Mouse (Mus musculus): Measurements from ENCODE around the gene Gm20683.

Gm20683 gene

DNA sequence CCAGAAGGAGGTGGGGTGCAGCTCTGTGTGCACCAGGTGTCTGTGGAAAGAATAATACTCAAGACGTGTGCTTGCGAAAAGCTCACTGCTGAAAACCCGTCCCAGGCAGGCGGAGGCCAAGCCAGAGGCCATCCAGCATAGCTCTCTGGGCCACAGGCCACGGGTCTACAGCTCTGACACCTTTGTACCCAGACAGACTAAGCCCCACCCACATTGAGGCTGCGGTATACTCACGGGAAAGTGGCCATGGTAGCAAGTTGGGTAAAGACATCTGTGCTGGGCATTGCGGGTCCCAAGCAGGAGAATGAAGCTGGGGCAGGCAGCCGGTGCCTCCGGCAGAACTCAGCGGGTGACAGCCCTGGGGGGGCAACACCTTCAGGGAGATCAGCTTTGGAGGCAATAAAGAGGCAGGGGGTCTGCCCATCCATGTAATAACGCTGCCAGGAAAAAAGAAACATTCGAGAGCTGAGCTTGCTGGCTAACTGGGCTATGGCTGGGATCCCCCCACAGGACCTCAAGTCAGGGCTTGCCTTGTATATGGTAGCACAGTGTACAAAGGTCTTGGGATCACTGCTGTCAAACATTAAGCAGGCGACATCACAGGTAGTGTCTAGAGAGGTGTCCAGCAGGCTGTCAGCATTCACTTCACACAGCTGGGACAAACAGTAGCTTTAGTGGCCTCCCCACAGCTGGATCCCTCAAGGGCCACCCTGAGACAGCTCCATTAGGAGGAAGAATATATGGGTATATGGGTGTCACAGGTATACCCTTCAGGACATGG is 1.9 kb downstream of the Gm20683 start:
- no peak for DNase-seq

DNA sequence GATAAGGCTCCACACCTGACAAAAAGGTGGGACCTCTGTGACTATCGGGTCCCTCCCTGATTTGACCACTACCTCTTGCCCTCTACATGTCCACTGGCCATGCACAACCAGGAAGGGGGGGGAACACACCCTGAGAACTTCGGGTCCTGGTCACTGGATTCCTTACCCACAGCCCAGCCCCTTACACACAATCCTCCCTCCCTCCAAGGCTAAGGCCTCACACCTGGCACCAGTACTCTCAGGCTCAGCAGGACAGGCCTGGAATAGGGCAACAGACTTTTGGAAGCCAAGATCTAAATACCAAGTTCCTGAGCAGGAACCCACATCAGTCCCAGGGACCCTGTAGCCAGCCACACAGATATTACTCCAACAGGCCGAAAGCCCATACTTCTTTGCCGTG is 2.7 kb downstream of the Gm20683 start:
- no peak for DNase-seq

DNA sequence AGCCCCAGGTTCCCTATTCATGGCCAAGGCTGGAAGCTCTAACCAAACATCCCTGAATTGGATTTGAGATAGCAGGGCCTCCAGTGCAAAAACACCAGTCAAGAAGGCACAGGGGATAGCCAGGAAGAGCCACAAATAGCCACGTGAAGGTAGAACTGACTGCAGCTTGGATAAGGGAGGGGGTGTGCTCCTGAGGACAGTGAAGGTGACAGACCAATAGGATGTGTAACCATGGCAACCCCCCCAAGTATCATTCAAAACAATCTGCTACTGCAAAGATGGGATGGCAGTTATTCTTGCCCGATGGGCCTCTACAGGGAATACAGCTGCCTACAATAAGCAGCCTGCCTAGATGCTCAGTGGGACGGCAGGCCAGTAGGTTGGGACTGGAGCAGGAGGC is 4.0 kb downstream of the Gm20683 start:
- no peak for DNase-seq

DNA sequence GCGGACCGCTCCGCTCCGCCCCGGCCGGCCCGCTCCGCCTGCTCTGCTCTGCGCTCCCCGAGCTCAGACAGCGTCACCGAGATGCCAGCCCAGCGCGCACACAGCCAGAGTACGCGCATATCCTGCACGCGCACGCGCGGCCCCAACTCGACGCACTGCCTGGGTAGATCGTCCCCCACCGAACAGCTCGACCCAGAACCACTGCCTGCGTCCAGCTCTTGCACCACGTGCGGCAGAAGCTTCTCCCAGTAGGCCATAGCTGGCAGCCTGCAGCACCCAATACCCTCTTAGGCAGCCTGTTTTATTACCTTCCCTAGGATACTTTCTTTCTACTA is 4.5 kb downstream of the Gm20683 start, which contains the start of gene Rhbdl1:
Rhbdl1 (minus strand) TSS at position 220 of the 335 bp plus-strand sequence.
- peak; percentile 57 for DNase-seq

DNA sequence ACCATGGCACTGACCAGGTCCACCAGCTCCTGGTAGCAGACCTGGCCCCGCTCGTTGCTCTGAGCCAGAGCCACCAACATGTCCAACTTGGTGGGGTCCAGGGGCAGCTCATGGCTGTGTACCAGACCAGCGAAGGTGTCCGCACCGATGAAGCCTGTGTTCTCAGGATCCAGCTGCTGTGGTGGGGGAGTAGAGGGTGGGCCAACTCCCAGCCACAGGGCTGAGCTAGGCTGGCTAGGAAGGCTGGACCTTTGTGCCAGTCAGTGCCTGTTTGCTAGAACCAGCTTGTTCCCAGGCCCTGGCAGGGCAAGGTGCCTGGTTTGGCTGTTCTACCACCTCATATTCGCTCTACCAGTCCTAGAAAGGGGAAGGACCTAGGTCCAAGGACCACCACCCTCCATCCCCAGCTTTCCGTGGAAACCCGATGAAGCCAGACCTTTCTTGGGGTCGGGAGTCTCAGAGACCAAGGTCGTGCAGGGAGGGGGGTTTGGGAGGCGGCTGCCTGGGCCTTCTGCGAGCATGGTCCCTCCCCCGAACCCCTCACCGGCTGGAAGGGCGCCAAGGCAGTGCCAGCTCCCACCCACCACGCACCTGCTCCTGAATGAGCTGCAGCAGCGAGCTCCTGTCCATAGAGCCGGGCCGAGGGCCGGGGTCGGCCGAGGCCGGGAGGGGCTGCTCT is 5.0 kb downstream of the Gm20683 start:
- no peak for DNase-seq

DNA sequence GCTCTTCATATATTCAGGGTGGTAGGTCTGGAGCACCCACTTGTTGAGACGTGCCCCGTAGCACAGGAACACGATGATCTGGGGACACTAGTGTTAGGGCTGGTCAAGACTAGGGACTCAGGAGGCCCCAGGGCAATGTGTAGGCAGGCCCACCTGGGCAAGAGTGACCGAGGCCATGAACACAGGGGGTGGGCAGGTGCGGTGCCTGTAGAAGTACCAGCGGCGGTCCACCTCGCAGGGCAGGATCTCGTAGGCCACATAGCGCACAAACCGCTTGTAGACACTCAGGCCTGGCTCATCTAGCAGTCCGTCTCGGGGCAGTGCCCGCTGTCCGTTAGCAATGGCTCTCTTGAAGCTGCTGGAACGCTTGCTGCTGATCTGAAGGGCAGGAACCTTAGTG is 5.7 kb downstream of the Gm20683 start:
- DNase-seq: no peak

DNA sequence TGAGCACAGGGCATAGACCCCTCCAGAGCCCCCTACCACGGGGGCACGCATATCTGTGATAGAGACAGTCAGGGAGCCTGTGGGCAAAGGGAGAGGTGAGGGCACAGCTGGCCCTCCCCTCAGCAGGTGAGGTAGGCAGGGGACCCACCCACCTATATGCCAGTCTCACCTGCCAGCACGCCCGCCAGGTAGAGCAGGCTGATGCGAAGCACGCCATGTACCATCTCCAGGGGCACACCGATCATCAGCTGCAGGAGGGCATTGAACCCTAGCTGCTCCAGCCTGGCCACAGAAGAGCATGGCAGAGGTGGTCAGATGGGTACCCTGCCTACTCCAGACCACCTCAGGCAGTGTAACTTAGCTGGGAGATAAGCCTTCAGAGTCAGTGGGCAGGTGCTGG is 6.3 kb downstream of the Gm20683 start:
- DNase-seq: no peak

DNA sequence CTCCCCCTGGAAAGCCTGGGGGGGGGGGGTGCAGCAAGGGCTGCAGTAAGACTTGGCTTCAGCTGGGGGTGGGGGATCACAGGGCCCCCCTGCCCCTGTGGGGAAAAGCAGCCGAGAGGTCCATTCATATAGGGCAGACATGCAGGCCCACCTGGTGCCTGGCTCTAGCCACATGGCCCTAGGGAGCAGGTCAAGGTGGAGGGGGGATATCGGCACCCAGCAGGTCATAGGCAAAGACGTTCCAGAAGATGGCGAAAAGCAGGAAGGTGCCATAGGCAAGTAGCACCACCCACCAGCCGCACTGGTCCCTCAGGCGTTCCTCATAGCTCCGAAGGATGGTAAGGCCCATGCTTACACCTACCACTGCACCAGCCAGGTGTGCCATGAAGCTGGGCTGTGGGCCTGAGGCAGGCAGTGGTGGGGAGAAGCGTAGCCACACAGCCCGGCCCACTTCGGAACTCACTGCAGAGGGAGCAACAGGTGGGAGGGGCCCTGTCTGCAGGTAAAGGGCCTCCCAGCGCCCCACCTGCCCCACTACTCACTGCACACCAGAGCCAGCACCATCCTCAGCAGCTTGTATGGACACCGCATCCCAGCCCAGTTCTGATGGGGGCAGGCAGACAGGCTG is 6.9 kb downstream of the Gm20683 start:
- no peak for DNase-seq

DNA sequence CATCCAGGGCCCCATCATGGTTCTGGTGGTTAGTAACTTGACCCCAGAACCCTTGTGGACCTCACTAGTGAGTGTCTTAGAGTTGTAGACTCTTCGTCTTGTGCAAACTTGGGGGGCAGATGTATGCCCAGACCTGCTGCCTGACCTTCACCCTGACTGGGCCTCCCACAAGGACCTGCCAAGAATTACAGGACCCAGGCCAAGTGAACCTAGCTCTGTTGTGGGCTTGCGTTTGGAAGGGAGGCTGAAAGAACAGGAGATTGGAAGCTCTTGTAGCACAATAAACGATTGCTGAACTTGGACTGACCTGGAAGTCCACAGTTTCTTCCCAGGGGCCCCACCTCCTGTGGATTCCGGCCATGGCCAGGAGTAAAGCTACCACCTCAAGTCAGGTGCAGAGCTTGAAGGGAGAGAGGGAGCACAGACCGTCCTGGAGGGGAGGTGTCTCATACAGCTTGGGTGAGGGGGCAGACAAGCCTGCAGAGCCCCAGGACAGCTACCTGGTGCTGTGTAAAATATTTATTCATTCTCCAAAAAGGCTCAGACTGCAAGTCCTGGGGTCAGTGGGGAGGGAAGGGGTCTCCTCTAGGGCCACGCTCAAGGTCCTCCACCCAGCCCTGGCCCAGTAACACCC is 7.5 kb downstream of the Gm20683 start:
- DNase-seq: no peak

DNA sequence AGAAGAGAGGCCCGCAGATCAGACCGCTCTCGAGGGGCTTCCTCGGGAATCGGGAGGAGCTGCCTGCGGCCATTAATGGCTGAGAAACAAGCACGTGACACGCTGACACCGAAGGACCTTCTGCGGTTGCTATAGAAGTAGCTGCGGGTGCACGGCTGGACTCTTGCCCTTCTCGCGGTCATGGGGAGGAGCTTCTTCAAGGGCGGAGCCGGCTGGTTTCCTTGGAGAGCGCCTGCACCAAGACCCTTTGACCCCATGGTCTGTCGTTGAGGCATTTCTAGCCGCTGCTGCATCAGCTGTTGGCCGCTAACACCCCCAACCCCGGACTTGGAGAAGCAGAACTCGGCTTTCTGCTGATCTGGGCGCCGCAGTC is 8.3 kb downstream of the Gm20683 start, which contains the start of gene Stub1:
Stub1 (minus strand) TSS at position 114 of the 373 bp plus-strand sequence.
- peak; percentile 89 for DNase-seq

DNA sequence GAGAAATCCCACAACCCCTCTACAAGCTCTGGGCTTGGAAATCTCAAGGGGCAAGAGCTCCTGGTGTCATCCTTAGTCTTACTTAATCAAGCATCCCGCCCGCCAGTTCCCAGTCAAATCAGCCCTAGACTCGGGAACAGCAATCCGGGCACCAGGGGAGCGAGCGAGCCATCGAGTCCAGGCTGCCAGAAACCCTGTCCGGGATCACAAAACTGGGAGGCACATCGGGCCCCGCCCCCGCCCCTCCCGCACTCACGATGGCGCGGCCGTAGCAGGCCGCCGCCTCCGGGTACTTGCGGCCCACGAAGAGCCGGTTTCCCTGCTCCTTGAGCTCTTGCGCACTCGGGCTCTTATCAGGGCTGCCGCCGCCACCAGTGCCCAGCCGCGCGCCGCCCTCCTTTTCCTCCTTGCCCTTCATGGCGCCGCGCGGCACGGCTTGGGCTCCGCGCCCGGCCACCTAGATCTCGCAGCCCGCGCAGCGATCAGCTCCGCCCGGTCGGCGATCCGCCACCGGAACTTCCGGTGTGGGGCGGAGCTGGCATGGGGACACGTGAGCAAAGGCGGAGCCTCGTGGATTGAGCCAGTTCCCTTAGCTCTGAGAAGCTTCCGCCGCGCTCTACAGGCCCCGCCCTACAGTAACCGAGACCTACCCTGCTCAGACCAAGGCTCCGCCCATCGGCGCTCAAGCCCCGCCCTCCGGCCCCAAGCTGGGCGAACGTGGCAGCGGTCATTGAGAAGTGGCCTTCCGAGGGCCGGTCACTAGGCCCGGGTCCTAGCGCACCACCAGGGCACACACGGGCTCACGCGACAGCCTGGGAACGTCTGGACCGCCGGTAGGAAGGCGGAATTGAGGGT is 8.9 kb downstream of the Gm20683 start:
- peak; percentile 100 for DNase-seq

DNA sequence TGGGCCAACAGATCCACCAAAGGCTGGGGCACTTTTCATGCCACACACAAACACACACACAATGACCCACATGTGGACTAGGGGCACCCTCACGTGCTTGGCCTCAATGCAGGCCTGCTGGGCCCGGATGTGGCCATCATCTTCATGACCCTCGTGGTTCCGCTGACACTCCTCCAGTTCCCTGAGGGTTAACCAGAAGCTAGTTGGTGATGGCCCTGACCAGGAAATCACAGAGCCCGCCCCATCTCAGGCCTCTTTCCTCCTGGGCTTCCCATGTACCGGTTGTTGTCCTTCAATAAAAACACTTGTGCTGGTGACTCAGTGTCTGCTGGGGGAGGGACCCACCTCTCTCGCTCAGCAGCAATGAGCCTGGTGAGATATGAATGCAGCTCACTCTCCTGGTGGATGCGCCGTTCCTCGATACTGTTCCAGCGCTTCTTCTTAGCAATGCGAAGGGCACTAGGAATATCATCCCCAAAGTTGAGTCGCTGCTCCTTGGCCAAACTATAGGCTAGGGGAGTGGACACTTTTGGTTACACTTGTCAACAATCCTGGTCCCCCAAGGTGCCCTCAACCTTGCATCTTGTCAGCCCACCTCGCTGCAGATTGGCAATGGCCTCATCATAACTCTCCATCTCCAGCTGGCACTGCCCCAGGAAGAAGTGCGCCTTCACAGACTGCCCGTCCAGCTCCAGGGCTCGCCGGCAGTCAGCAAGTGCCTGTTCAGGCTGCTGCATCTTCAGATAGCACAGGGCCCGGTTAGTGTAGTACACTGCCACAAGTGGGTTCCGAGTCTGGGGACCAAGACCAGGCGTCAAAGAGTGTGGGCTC is 9.9 kb downstream of the Gm20683 start:
- no peak for DNase-seq

DNA sequence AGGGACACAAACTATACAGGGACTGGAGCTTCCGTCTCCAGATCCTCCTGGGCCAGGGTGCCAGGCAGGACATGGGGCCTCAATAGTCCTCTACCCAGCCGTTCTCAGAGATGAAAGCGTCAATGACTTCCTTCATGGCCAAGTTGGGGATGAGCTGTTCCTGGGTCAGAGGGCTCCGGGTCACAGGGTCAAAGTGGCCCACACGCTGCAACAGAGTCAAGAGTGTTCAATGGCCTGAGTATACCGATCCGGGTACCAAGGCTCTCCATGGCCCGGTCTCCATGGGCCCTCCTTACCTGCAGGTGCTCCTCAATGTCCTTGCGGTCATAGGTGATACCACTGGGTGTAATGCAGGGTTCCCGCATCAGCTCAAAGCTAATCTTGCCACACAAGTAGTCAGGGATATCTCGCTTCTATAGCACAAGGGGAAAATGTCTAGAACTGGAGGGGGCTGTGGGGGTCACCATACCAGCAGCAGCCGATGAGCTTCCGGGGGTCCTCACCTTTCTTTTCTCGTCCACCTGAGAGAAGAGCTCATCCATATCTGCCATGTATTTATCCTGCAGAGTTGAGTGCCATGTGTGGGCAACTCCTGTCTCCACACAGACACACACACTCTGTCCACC is 10.6 kb downstream of the Gm20683 start:
- no peak for DNase-seq

DNA sequence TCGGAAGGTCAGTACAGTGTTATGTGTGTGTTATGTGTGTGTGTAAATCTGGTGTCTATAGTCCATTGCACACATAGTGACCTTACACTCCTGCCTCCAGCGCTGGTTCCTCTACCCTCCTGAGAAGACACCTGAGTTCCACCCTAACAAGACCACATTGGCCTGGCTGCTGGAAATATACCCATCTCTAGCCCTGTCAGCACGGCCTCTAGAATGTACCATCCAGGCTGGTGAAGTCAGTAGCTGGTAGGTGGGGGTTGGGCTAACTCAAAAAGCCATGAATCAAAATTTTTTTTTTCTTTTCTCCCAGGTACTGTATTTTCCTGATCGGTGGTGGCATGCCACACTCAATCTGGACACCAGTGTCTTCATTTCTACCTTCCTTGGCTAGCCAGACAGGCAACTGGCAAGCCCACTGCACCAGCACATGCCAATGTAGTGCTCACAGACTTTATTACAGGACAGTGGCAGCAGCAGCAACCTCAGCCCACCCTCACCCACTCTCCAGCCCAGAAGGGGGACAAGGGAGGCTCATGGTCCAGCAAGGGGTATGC is 11.3 kb downstream of the Gm20683 start:
- no peak for DNase-seq

DNA sequence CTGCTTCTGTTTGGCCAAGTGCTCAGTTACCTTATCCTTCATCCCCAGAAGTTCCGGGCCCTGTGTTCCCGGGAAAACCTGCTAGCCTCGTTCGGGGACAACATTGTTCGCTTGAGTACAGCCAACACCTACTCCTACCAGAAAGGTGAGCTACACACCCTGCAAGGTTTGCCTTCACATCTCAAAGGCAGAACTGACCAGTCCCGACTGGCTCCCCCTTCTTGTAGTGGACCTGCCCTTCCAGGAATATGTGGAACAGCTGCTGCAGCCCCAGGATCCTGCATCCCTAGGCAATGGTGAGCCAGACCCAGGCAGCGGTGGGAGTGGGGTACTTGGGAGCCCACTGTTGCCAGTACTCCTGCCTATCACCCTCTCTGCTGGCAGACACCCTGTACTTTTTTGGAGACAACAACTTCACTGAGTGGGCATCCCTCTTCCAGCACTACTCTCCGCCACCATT is 12.0 kb downstream of the Gm20683 start:
- no peak for DNase-seq

DNA sequence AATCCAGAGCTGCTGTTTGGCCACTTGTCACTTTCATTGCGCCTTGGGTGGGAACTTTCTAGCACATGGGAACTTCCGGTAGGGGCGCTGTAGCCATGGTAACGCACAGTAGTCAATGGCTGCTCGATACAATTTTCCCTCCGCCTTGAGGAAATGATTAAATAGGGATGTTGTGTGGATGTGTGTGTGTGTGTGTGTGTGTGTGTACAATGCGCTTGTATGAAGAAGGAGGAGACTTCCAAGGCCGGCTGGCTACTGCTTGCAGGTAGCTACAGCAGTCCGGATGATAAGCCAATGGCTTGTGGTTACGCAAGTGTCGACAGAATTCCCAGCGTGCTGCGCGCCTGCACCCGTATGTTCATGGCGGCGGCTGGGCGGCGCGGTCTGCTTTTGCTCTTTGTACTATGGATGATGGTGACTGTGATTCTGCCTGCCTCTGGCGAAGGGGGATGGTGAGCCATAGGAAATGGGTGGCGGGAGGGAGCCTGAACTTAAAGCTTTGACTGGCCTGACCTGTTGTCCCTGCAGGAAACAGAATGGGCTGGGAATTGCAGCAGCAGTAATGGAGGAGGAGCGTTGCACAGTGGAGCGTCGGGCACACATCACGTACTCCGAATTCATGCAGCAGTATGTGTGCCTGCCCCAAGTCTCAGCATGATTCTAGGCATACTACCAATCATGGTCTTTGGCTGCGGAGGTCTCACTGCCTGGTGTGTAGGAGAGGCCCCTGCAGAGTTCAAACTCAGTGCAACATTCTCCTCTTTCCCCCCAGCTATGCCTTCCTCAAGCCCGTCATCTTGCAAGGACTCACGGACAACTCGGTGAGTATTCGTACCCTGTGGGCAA is 12.6 kb downstream of the Gm20683 start, which contains the start of gene Jmjd8:
Jmjd8 (plus strand) TSS at position 156 of the 846 bp plus-strand sequence.
- DNase-seq: peak; percentile 76

DNA sequence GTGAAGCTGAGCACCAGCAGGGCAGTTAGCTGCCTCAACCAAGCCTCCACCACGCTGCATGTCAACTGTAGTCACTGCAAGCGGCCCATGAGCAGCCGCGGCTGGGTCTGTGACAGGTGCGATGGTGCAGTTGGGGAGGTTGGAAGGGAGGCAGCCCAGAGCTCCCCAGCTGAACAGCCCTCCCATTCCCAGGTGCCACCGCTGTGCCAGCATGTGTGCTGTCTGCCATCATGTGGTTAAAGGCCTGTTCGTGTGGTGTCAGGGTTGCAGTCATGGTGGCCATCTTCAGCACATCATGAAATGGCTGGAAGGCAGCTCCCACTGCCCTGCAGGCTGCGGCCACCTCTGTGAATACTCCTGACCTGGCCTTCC is 13.4 kb downstream of the Gm20683 start:
- no peak for DNase-seq

DNA sequence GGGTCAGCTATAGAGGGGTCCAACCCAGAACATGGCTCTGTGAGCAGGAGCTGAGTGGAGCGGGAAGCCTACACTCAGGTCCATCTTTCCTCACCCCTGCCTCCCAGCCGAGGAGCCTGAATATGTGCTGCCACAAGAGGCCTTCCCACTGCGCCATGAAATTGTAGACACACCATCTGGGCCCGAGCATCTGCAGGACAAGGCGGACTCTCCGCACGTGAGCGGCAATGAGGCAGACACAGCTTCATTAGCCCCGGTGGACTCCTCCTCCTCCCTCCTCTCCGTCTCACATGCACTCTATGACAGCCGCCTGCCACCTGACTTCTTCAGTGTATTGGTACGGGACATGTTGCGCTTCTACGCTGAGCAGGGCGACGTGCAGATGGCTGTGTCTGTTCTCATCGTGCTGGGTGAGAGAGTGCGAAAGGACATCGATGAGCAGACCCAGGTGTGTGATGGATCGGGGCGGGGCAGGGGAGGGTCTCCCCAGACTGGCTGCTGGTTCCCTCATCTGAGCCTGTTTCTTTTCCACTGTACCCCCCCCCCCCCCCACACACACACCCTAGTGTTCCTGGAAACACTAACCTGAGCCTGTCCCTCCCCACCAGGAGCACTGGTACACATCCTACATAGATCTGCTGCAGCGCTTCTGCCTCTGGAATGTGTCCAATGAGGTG is 13.9 kb downstream of the Gm20683 start:
- no peak for DNase-seq

DNA sequence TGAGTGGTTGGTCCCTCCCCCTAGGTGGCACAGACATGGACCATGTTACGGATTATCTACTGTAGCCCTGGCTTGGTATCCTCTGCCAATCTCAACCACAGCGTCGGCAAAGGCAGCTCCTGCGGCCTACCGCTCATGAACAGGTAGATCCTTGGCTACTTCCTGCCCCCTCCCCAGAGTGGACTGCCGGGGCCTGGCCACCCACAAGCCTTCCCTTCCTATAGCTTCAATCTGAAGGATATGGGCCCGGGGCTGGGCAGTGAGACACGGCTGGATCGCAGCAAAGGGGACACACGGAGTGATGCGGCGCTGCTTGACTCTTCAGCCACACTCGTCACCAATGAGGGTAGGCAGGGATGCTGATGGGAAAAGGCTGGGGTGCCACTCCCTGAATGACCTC is 14.6 kb downstream of the Gm20683 start:
- no peak for DNase-seq

All from lung, postnatal 14 days (tissue).